Mouse (Mus musculus) liver, adult 2 months (tissue): ENCODE data around the gene Scap.

ENCODE experiments used
- CTCF ChIP-seq: fragments of 200-500 bp; IDR thresholded peaks from 2 replicates; pipeline ENCODE4 v1.5.1; 2011; ENCODE audit warnings: low read depth, low read length, control low read depth
- POLR2A ChIP-seq: fragments of 200-500 bp; IDR thresholded peaks from 2 replicates; pipeline ENCODE4 v1.6.1; 2011; ENCODE audit warnings: low read length, control low read depth; ENCODE audit not compliant: insufficient read depth; ENCODE audit errors: extremely low read depth

DNA sequence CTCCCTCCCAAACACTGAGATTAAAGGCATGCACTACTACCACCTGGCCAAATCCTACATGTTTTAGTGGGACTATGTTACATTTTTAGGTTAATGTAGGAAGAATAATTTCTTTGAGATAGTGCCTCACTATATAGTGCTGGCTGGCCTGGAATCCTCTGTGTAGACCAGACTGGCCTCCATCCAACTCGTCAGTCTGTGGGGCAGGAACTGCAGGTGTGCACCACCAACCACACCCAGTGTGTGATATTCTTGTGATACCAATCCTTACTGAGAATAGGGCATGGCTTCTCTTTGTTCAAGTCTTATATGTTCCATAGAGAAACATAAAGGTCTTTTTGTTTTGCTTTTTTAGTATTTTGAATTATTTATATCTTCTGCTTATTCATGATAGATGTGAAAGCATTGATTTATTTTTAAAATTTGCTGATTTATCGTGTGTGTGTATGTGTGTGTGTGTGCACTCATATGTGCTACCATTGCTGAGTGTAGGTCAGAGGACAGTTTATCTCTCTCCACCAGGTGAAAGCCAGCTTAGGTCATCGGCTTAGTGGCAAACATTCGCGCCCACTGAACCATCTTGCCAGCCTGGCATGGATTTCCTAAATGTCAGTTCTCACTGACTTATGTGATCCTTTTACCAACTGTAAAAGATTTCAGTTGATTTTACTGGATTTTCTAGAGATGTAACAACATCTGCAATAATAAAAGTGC is 7.1 kb downstream of the Scap start:
- TF ChIP-seq POLR2A (no peak), CTCF (no peak)
